Mouse (Mus musculus): ENCODE results near the gene Olfr1299. TPM values are rescaled to one million over a fixed set of nuclear protein-coding genes. Genes with fewer than 3 reads are reported as not detected.

The Olfr1299 gene
- not detected for polyA plus RNA-seq (2017; shearing (Covaris generic))

DNA sequence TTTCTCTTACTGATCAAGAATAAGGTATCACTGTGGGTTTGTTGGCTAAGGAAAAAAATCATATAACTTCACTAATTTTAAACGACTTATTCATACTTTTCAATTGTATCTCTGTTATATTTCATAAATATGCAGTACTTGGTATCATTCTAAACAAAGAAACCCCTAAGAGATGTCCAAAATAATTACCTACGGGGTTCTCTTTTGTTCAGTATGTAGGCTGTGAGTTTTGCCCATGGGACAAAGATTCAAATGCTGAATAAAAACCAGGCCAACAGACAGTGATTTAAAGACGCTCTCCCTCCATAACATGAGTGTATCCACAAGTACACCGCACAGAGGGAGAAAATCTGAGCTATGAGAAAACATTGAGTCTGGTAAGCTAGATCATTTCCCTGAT lies at the start of gene Olfr1299:
Gene Olfr1299, plus strand, starts transcription at position 301 of the 400 bp plus-strand sequence.

DNA sequence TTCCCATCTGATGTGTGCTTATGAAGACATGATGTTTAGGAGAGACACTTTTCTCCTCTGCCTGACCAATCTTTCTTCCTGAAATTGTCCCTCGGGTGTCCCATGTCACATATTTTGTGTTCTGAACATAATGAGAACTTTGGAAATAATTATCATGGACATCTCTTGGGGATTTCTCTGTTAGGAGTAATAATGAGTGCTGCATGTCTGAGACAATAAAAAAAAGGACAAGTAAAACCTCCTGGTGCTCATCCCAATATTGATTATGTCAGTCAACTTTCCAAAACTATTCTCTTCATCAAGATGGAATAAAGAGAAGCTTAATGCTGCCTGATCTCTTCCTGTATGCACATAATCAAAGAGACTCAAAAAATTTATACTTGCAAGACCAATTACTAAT lies 34.8 kb upstream of the Olfr1299 start, which contains the start of gene Olfr1297:
Gene Olfr1297, minus strand, starts transcription at position 101 of the 400 bp plus-strand sequence.

DNA sequence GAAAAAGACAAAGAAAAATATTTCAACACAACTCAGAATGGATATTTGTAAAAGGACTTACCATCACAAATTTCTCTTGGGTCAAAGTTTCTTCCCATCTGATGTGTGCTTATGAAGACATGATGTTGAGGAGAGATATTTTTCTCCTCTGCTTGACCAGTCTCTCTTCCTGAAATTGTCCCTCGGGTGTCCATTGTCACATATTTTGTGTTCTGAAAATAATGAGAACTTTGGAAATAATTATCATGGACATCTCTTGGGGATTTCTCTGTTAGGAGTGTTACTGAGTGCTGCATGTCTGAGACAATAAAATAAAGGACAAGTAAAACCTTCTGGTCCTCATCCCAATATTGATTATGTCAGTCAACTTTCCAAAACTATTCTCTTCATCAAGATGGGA lies 12.1 kb upstream of the Olfr1299 start, which contains the start of gene Olfr1298:
Gene Olfr1298, minus strand, starts transcription at position 101 of the 400 bp plus-strand sequence.

Other genes starting within 250 kb of the Olfr1299 start
- gene Olfr1286, start 238.3 kb upstream of the Olfr1299 start, polyA plus RNA-seq (2017; shearing (Covaris generic)) = not detected
- gene Olfr1287, start 212.3 kb upstream of the Olfr1299 start, polyA plus RNA-seq (2017; shearing (Covaris generic)) = not detected
- gene Olfr1288, start 187.3 kb upstream of the Olfr1299 start, polyA plus RNA-seq (2017; shearing (Covaris generic)) = not detected
- not detected for gene Olfr1289, start 180.6 kb upstream of the Olfr1299 start, polyA plus RNA-seq (2017; shearing (Covaris generic))
- not detected for gene Olfr1290, start 167.6 kb upstream of the Olfr1299 start, polyA plus RNA-seq (2017; shearing (Covaris generic))
- gene Olfr1291-ps1, start 164.2 kb upstream of the Olfr1299 start, polyA plus RNA-seq (2017; shearing (Covaris generic)) = under 1 TPM in 1 of 2 experiments, not detected in 1; 0.29 TPM
- gene Olfr1293-ps, start 136.2 kb upstream of the Olfr1299 start, polyA plus RNA-seq (2017; shearing (Covaris generic)) = under 1 TPM in 1 of 2 experiments, not detected in 1; 0.29 TPM
- gene Olfr1294, start 121.1 kb upstream of the Olfr1299 start, polyA plus RNA-seq (2017; shearing (Covaris generic)) = not detected
- gene Olfr1295, start 91.7 kb upstream of the Olfr1299 start, polyA plus RNA-seq (2017; shearing (Covaris generic)) = not detected
- gene Olfr1297, start 34.9 kb upstream of the Olfr1299 start, polyA plus RNA-seq (2017; shearing (Covaris generic)) = not detected
- not detected for gene Olfr1298, start 12.2 kb upstream of the Olfr1299 start, polyA plus RNA-seq (2017; shearing (Covaris generic))
- not detected for gene Olfr1301, start 89.6 kb downstream of the Olfr1299 start, polyA plus RNA-seq (2017; shearing (Covaris generic))
- gene Olfr1302, start 116.0 kb downstream of the Olfr1299 start, polyA plus RNA-seq (2017; shearing (Covaris generic)) = under 1 TPM in 1 of 2 experiments, not detected in 1; 0.34 TPM
- not detected for gene Olfr1303, start 158.9 kb downstream of the Olfr1299 start, polyA plus RNA-seq (2017; shearing (Covaris generic))
- gene Olfr1305, start 215.7 kb downstream of the Olfr1299 start, polyA plus RNA-seq (2017; shearing (Covaris generic)) = not detected